Mouse (Mus musculus) E14TG2a.4 (cell line): Measurements from ENCODE around the gene Zfp62.

Experiments
- H3K27me3 ChIP-seq: 2 replicates; pipeline ENCODE4 v1.6.1; 2014; ENCODE audit warnings: low read length, control low read depth; ENCODE audit not compliant: insufficient read depth
- H3K36me3 ChIP-seq: 2 replicates; pipeline ENCODE4 v1.6.1; 2014; ENCODE audit warnings: low read length, control low read depth; ENCODE audit not compliant: insufficient read depth
- H3K4me1 ChIP-seq: replicated peaks from 2 replicates; pipeline ENCODE4 v1.6.1; 2014; ENCODE audit warnings: low read depth, low read length, control low read depth
- H3K4me3 ChIP-seq: replicated peaks from 2 replicates; pipeline ENCODE4 v1.5.1; 2014; ENCODE audit warnings: mild to moderate bottlenecking, low read length
- H3K9me3 ChIP-seq: 2 replicates; pipeline ENCODE4 v1.6.1; 2014; ENCODE audit warnings: low read length, control low read depth
- CTCF ChIP-seq: conservative IDR thresholded peaks from 2 replicates; pipeline ENCODE4 v1.5.1; 2014; ENCODE audit warnings: low read length
- NANOG ChIP-seq: IDR thresholded peaks from 2 replicates; pipeline ENCODE4 v1.6.1; 2014; ENCODE audit warnings: borderline replicate concordance, low read length, mixed read lengths
- POU5F1 ChIP-seq: IDR thresholded peaks from 2 replicates; pipeline ENCODE4 v1.6.1; 2014; ENCODE audit warnings: low read length, borderline replicate concordance

The Zfp62 gene

GRCm38 (mm10) chr11:49202071-49202470 lies 1.0 kb upstream of the Zfp62 start:
- no peaks in the 10 kb centered on the region for H3K27me3 ChIP-seq
- H3K9me3 ChIP-seq = peaks cover 24% of the 10 kb centered on the region

DNA sequence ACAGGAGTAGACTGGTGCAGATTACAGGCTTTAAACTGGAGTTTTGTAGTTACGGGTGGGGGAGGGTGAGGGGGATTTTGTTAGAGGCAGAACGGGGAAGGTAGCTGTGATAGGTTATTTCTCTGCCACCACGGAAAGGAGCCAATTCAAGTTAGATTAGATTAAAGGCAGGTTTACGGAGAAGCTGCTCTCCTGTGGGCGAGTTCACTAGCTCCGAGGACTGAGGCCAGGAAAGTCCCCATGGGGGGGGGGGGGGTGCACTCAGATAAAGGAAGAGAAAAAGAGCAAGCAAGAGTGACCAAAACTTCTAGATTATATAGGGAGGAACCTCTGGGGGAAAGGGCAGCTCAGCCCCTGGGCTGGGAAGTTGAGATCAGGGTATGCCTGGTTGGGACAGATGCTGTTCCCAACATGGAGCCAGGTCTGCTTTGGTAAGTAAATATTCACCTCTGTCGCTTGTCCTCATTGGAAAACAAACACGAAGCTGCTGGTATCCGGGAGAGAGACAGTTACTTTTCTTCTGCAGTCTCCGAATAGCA lies 500 bp upstream of the Zfp62 start:
- no peak for TF ChIP-seq NANOG
- no peak for TF ChIP-seq POU5F1
- no peak for TF ChIP-seq CTCF
- Histone ChIP-seq H3K9me3 (peaks cover 19% of the 10 kb centered on the region), H3K27me3 (no peaks in the 10 kb centered on the region), H3K4me1 (peaks cover 24% of the 10 kb centered on the region), H3K36me3 (peaks cover 23% of the 10 kb centered on the region), H3K4me3 (peak overlapping the region; percentile 94)

More at GRCm38 (mm10) chr11:49202071-49202470, 1.0 kb upstream of the Zfp62 start:
- Histone ChIP-seq H3K36me3 (peaks cover 20% of the 10 kb centered on the region), H3K4me1 (peaks cover 24% of the 10 kb centered on the region), H3K4me3 (peak overlapping the region; percentile 94)
- TF ChIP-seq CTCF (no peak), NANOG (no peak), POU5F1 (no peak)

GRCm38 (mm10) chr11:49203771-49204497 lies 842 bp downstream of the Zfp62 start:
- peaks cover 32% of the 10 kb centered on the region for H3K4me1 ChIP-seq
- peak overlapping the region; percentile 94 for H3K4me3 ChIP-seq
- no peaks in the 10 kb centered on the region for H3K27me3 ChIP-seq
- TF ChIP-seq POU5F1 (no peak), NANOG (no peak), CTCF (no peak)
- peaks cover 24% of the 10 kb centered on the region for H3K36me3 ChIP-seq
- peaks cover 6% of the 10 kb centered on the region; the same call in 1 of the 2 replicates for H3K9me3 ChIP-seq

DNA sequence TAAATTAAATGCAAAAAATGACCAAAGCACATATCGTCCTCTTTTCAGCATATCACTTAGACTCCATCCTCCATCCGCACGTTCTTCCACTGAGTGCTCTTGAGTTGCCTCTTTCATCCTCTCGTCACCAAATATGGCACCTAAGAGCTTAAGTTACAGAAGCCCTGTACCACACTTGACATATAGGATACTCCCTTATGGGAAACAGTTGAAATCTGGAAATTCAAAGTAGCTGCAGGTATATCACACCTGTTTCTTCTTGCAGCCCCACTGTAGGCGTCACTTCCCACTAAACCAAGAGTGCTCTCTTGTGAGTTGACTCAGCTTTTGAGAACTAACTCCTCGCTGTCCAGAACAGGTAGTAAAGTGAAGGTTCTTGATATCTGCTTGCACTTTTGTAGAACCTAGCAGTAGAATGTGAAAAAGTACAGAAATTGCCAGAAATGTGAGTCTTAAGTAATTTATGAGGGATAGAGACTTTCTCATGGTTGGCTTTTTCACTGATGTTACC lies 2.0 kb downstream of the Zfp62 start:
- Histone ChIP-seq H3K4me1 (peaks cover 34% of the 10 kb centered on the region), H3K27me3 (no peaks in the 10 kb centered on the region), H3K36me3 (peaks cover 23% of the 10 kb centered on the region), H3K9me3 (no peaks in the 10 kb centered on the region), H3K4me3 (peak overlapping the region; percentile 94)
- TF ChIP-seq POU5F1 (no peak), NANOG (no peak), CTCF (no peak)

- peaks cover 28% of the 10 kb centered on the region for H3K4me1 ChIP-seq
- TF ChIP-seq CTCF (no peak), POU5F1 (no peak), NANOG (no peak)
- H3K4me3 ChIP-seq = no peak overlapping the region
Measured at GRCm38 (mm10) chr11:49207495-49207894, 4.4 kb downstream of the Zfp62 start.

DNA sequence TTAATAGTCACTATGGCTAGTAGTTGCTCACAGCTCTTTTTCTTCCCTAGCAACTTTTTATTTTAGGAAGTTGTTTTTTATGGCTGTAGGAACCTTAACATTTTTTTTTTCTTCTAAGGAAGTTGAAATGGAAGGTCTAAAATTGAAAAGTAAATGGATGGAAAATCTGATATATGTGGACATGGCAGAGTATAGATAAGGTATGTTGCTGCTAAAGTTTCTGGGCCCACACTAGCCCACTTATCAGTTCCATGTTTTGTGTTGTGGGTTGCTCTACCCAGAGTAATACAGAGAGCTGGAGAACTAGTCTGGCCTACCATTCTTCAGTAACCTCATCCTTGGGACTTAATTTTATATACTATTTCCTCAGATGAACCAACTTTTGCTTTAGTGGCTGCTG lies 9.5 kb downstream of the Zfp62 start:
- Histone ChIP-seq H3K4me3 (no peak overlapping the region), H3K27me3 (no peaks in the 10 kb centered on the region), H3K9me3 (no peaks in the 10 kb centered on the region), H3K36me3 (peaks cover 50% of the 10 kb centered on the region), H3K4me1 (peaks cover 10% of the 10 kb centered on the region)
- no peak for TF ChIP-seq CTCF
- no peak for TF ChIP-seq NANOG
- no peak for TF ChIP-seq POU5F1

More at GRCm38 (mm10) chr11:49207495-49207894, 4.4 kb downstream of the Zfp62 start:
- Histone ChIP-seq H3K9me3 (no peaks in the 10 kb centered on the region), H3K36me3 (peaks cover 20% of the 10 kb centered on the region), H3K27me3 (no peaks in the 10 kb centered on the region)

- H3K27me3 ChIP-seq = no peaks in the 10 kb centered on the region
- TF ChIP-seq CTCF (no peak), POU5F1 (no peak), NANOG (no peak)
- peaks cover 7% of the 10 kb centered on the region; the same call in 1 of the 2 replicates for H3K4me1 ChIP-seq
- no peaks in the 10 kb centered on the region for H3K9me3 ChIP-seq
- no peak overlapping the region for H3K4me3 ChIP-seq
- H3K36me3 ChIP-seq = peaks cover 53% of the 10 kb centered on the region
Measured at GRCm38 (mm10) chr11:49213505-49213904, 10.4 kb downstream of the Zfp62 start.

DNA sequence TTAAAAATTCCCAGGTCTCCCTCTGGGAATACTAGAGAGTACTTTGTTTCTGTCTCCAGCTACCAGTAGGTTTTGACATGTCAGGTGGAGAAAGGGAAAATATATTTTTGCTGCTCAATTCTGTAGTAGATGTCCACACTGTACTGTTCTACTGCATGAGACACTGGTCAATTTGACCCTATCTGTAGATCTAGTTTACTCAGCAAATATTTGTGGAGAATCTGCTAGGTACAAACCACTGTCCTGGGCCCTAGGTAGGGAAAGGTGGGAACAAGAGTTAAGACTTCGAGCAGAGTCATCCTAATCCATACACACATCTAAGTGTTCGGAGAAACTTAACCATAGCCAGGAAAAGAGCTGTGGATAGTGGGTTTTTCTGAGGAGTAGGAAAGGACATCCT lies 16.2 kb downstream of the Zfp62 start:
- Histone ChIP-seq H3K36me3 (peaks cover 37% of the 10 kb centered on the region), H3K9me3 (no peaks in the 10 kb centered on the region), H3K4me3 (no peak overlapping the region), H3K4me1 (no peaks in the 10 kb centered on the region), H3K27me3 (no peaks in the 10 kb centered on the region)
- TF ChIP-seq CTCF = no peak
- no peak for TF ChIP-seq NANOG
- no peak for TF ChIP-seq POU5F1
